Mouse (Mus musculus) bone marrow macrophage, adult 2 months (primary cell): ENCODE results near the gene Gnpat.

ENCODE experiments used
- CTCF ChIP-seq: IDR thresholded peaks from 2 replicates; pipeline ENCODE4 v1.5.1; 2012; ENCODE audit warnings: low read depth, mild to moderate bottlenecking, low read length, moderate library complexity
- POLR2A ChIP-seq: IDR thresholded peaks from 2 replicates; pipeline ENCODE4 v1.6.1; 2012; ENCODE audit warnings: mild to moderate bottlenecking, low read depth, low read length, borderline replicate concordance

GRCm38 (mm10) chr8:124819612-124820115 lies 43.2 kb upstream of the Gnpat start:
- TF ChIP-seq CTCF (no peak), POLR2A (no peak)
